Mouse (Mus musculus) forebrain, embryonic 11.5 days (tissue): ENCODE measurements around the gene Plce1. TPM values are rescaled to one million over a fixed set of nuclear protein-coding genes. Genes with fewer than 3 reads are reported as not detected.

Source experiments
- ATAC-seq: fragments of 200-750 bp; cut with Nextera tagmentation; replicated peaks from 2 replicates; pipeline ENCODE4 v1.8.0; 2017; ENCODE audit warnings: moderate TSS enrichment; ENCODE audit not compliant: low FRiP score
- DNase-seq: peaks from one replicate; pipeline ENCODE4 v3.0.0-alpha.2; 2017; ENCODE audit warnings: low spot score
- H3K27ac ChIP-seq: fragments of 300-500 bp; sonication (generic); 2 replicates; pipeline ENCODE4 v1.5.1; 2014; ENCODE audit warnings: low read depth, low read length
- H3K27me3 ChIP-seq: fragments of 300-500 bp; sonication (generic); 2 replicates; pipeline ENCODE4 v1.6.1; 2014; ENCODE audit warnings: mild to moderate bottlenecking, low read length, mixed read lengths; ENCODE audit not compliant: control insufficient read depth, insufficient read depth
- H3K36me3 ChIP-seq: fragments of 300-500 bp; sonication (generic); 2 replicates; pipeline ENCODE4 v1.6.1; 2014; ENCODE audit warnings: mild to moderate bottlenecking, low read length, moderate library complexity, mixed read lengths; ENCODE audit not compliant: control insufficient read depth, insufficient read depth
- H3K4me1 ChIP-seq: fragments of 300-500 bp; sonication (generic); replicated peaks from 2 replicates; pipeline ENCODE4 v1.6.1; 2014; ENCODE audit warnings: low read length, mixed read lengths; ENCODE audit not compliant: control insufficient read depth, insufficient read depth
- H3K4me2 ChIP-seq: fragments of 300-500 bp; sonication (generic); 2 replicates; pipeline ENCODE4 v1.6.1; 2014; ENCODE audit warnings: low read depth, mild to moderate bottlenecking, low read length, moderate library complexity, mixed read lengths; ENCODE audit not compliant: severe bottlenecking
- H3K4me3 ChIP-seq: fragments of 300-500 bp; sonication (generic); 2 replicates; pipeline ENCODE4 v1.5.1; 2014; ENCODE audit warnings: low read depth, low read length
- H3K9ac ChIP-seq: fragments of 300-500 bp; sonication (generic); 2 replicates; pipeline ENCODE4 v1.6.1; 2014; ENCODE audit warnings: low read length
- H3K9me3 ChIP-seq: fragments of 300-500 bp; sonication (generic); 2 replicates; pipeline ENCODE4 v1.6.1; 2016; ENCODE audit warnings: low read length, mixed read lengths; ENCODE audit not compliant: control insufficient read depth
- WGBS: fragments of 180-500 bp; shearing (Covaris S2); extraction: QIAGEN DNeasy Blood & Tissue Kit; methylation state at CpG from one replicate; pipeline ENCODE4 v1.1.7; 2014; 5-methylcytosine and 5-hydroxymethylcytosine counted together
- polyA plus RNA-seq: library from polyadenylated mRNA; unstranded; fragments of >200 nt; fragmentation: Nextera tagmentation; extraction: Ambion mirVana; gene quantifications from 2 replicates; pipeline ENCODE4 v1.2.1, GENCODE M21; 2014

The Plce1 gene
- polyA plus RNA-seq, 1 experiment from 2014 or later = 4.4 TPM

DNA sequence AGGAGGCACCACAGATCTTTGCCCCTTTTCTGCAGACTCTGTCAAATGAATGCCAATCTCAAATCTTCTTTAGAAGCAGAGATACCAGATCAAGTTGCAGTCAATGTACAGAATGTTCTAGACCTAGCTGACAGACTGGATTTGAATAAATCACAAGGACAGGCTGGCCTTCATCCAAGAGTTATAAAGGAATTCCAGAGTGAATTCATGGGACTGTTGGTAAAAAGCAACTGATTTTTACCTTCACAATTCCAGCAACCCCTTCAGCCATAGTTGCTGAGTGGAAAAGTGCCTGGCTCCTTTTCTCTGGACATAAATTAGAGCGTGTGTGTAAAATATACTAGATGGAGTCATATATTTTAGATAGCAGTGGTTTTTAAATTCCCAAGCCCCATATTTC is 102.0 kb downstream of the Plce1 start:
- WGBS = 89% methylated on average over 1 of the region's 1 CpGs
- Histone ChIP-seq H3K27me3 (no peaks in the 10 kb centered on the region), H3K4me2 (no peak overlapping the region), H3K9me3 (no peaks in the 10 kb centered on the region), H3K36me3 (no peaks in the 10 kb centered on the region), H3K4me3 (no peak overlapping the region), H3K4me1 (no peaks in the 10 kb centered on the region), H3K9ac (no peak overlapping the region), H3K27ac (no peak overlapping the region)
- ATAC-seq = no peak
- DNase-seq = no peak

DNA sequence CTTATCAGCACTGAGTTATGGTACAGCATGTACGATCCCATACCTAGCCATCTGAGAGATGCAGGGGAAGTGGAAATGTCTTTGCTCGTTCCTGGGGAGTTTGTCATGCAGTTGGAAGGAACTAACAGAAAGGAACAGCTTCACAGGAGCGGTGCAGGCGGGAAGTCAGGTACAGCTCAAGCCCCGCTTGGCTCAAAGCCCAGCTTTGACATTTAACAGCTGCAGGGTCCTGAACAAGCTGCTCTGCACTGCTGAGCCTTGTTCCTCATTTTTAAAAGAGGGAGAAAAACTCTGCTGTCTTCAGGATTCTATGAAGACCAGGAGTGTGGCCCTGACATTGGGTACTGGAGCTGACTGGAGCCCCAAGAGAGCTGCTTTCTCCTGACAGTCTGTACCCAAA is 106.7 kb downstream of the Plce1 start:
- 81% methylated on average over 5 of the region's 5 CpGs for WGBS
- H3K4me1 ChIP-seq = no peaks in the 10 kb centered on the region
- H3K27ac ChIP-seq = no peak overlapping the region
- no peaks in the 10 kb centered on the region for H3K27me3 ChIP-seq
- no peaks in the 10 kb centered on the region for H3K9me3 ChIP-seq
- DNase-seq = peak; percentile 42
- H3K9ac ChIP-seq = no peak overlapping the region
- H3K4me3 ChIP-seq = no peak overlapping the region
- H3K4me2 ChIP-seq = no peak overlapping the region
- no peaks in the 10 kb centered on the region for H3K36me3 ChIP-seq
- ATAC-seq = no peak

DNA sequence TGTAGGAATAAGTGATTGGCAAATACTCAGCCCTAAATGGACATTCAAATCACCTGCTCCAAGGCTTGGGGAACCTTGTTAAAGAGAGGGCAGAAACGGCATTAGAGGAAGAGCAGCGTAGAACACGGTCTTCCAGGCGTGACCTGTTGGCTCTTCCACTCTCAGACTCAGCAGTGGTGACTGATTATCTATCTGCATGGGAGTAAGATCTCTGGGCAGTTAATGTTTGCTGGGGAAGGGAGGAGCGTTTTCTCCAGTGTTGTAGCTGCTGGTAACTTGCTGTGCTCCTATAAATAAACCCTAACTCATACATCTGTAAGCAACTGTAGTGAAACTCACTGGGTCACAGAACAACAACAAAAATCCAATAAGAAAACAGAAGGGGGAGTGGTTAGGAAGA is 108.6 kb downstream of the Plce1 start:
- Histone ChIP-seq H3K36me3 (no peaks in the 10 kb centered on the region), H3K27ac (no peak overlapping the region), H3K4me1 (no peaks in the 10 kb centered on the region), H3K9ac (no peak overlapping the region), H3K27me3 (no peaks in the 10 kb centered on the region), H3K4me2 (no peak overlapping the region), H3K4me3 (no peak overlapping the region), H3K9me3 (no peaks in the 10 kb centered on the region)
- 91% methylated on average over 5 of the region's 5 CpGs for WGBS
- DNase-seq (no peak), ATAC-seq (no peak)

DNA sequence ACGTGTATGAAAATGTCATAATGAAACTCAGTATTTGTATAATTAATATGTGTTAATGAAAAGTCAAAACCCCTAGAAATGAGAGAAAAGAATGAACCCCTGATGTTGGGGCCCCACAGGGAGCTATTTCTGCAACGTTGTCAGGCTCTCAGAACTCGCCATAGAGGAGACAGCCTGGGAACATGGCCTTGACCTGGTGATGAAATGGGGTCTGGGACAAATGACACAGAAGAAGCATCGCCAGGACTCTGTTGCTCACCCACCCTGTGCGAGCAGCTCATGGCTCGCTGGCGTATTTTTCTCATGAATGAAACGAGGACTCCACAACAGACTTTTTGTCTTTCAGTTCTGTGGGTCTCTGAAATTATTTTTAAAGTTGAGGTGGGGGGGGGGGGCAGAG is 109.0 kb downstream of the Plce1 start:
- Histone ChIP-seq H3K4me3 (no peak overlapping the region), H3K27me3 (no peaks in the 10 kb centered on the region), H3K4me1 (no peaks in the 10 kb centered on the region), H3K9ac (no peak overlapping the region), H3K4me2 (no peak overlapping the region), H3K27ac (no peak overlapping the region), H3K36me3 (no peaks in the 10 kb centered on the region), H3K9me3 (no peaks in the 10 kb centered on the region)
- DNase-seq = no peak
- ATAC-seq = no peak
- WGBS = 88% methylated on average over 8 of the region's 8 CpGs

DNA sequence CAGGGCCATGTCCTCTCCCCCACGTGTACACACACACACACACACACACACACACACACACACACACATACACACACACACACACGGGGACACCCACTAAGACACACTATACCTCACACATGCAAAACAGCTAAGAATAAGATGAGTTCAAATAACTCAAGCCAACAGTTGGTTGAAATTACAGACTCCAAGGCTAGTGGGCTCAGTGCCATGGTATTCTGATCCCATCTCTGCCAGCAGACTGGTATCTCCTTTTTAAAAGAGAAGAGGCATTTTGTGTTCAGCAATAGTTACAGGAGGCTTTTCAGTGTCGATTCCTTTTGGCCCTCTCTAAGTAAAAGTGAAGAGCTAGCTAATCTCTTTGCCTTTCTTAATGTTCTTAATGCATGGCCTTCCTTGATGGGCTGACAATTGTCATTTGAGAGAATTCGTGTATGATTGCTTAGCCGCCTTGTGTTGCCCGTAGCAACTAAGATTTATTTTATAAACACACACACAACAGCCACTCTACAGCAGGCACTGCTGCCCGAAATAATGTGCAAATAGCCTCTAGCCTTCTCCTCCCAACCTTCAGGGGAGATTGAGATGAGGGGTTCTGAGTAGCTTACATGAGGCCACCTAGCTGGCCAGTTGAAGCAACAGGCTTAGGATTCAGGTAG is 111.8 kb downstream of the Plce1 start:
- Histone ChIP-seq H3K9me3 (no peaks in the 10 kb centered on the region), H3K36me3 (no peaks in the 10 kb centered on the region), H3K4me2 (no peak overlapping the region), H3K4me1 (no peaks in the 10 kb centered on the region), H3K9ac (no peak overlapping the region), H3K27ac (no peak overlapping the region), H3K4me3 (no peak overlapping the region), H3K27me3 (no peaks in the 10 kb centered on the region)
- WGBS = 82% methylated on average over 7 of the region's 7 CpGs
- ATAC-seq (no peak), DNase-seq (no peak)

DNA sequence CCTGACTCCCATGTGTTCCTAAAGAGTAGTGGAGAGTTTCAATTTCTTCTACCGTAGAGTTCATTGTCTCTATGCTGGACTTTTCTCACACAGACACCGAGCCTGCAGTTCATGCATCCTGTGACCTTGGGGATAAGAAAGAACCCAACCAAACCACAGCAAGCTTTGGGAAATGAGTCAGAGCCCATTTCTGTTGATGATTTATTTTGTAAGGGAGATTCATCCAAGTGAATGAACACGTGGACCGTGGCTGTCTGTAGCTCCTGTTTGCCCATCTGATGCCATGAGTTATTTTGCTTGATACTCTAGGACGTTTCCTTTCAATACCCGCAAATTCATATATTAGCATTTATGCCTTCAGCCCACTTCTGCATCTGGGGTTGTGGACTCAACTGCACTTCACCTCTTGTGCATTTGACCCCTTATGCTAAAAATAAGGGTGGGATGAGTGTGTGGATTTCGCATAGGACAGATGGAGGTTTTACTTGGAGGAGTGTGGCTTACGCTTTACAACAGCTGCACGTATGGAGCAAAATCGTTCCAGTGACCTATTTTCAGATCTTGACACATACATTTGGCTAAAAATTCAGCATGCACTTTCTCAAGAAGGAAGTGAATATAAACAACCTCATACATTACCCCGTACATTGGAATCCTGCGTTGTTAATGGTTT is 112.5 kb downstream of the Plce1 start:
- Histone ChIP-seq H3K27me3 (no peaks in the 10 kb centered on the region), H3K9me3 (no peaks in the 10 kb centered on the region), H3K36me3 (no peaks in the 10 kb centered on the region), H3K4me3 (no peak overlapping the region), H3K27ac (no peak overlapping the region), H3K4me1 (no peaks in the 10 kb centered on the region), H3K9ac (no peak overlapping the region), H3K4me2 (no peak overlapping the region)
- ATAC-seq (no peak), DNase-seq (no peak)
- 92% methylated on average over 12 of the region's 12 CpGs for WGBS

DNA sequence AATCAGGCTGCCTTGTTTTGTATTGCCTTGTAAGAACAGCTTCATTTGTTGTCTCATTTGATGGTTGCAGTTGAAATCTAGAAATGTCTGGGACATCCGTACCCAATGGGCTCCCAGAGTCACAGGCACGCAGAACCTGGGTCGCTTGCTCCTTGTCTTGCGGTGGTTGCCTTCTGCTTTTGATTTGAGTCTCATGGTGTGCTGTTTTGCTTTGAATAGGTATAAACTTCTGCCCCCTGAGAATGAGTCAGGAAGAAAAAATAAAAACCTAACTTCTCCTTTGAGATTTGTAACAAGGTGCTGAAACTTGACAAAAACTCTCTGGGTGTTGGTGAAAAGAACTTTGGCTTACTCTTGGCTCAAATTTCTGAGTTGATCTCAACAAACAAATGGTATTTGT is 115.2 kb downstream of the Plce1 start:
- DNase-seq = no peak
- H3K36me3 ChIP-seq = no peaks in the 10 kb centered on the region
- H3K4me1 ChIP-seq = no peaks in the 10 kb centered on the region
- H3K27me3 ChIP-seq = no peaks in the 10 kb centered on the region
- H3K27ac ChIP-seq = no peak overlapping the region
- no peak overlapping the region for H3K9ac ChIP-seq
- no peaks in the 10 kb centered on the region for H3K9me3 ChIP-seq
- H3K4me3 ChIP-seq = no peak overlapping the region
- H3K4me2 ChIP-seq = no peak overlapping the region
- WGBS = 89% methylated on average over 4 of the region's 4 CpGs
- no peak for ATAC-seq

DNA sequence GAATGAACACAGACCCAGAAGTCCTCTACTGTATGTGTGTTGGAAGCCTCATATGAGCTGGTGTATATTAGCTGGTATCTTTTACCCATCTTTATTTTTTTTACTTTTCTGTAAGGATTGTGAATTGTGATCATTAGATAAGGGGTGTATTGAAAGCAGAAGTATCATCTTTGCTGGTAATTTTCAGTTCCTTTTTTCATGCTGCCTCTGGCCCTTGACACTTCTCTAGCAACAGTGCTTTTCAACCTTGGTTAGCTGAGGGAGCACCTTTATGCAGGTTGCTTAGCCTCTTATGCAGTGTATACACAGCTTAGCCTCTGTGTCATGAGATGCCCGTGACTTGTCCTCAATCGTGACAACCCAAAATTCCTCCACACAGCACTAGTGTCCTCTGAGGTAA is 116.5 kb downstream of the Plce1 start:
- ATAC-seq (no peak), DNase-seq (no peak)
- Histone ChIP-seq H3K27me3 (no peaks in the 10 kb centered on the region), H3K9me3 (no peaks in the 10 kb centered on the region), H3K4me3 (no peak overlapping the region), H3K9ac (no peak overlapping the region), H3K27ac (no peak overlapping the region), H3K4me1 (no peaks in the 10 kb centered on the region), H3K36me3 (no peaks in the 10 kb centered on the region), H3K4me2 (no peak overlapping the region)
- WGBS = 85% methylated on average over 2 of the region's 2 CpGs

DNA sequence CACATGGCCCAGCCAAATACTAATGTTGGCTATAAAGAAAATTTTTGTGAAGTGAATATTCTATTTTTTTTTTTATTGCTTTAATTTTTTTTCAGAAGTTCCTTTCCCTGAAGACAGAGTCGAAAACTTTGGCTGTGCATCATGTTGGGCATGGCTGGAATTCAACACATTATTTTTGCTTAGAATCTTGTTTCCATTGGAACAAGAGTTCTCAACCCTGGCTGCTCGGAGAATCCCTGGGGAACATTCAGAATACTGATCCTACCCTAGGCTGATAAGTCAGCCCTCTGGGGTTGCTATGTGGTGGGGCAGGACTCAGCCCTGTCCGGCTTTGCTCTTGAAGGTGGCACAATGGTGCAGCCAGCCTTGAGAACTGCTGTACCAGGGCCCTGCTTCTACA is 118.1 kb downstream of the Plce1 start:
- Histone ChIP-seq H3K9ac (no peak overlapping the region), H3K9me3 (no peaks in the 10 kb centered on the region), H3K36me3 (no peaks in the 10 kb centered on the region), H3K4me1 (no peaks in the 10 kb centered on the region; the same call in 1 of the 2 replicates), H3K4me3 (no peak overlapping the region), H3K27me3 (no peaks in the 10 kb centered on the region), H3K27ac (no peak overlapping the region), H3K4me2 (no peak overlapping the region)
- WGBS = 88% methylated on average over 3 of the region's 3 CpGs
- DNase-seq (no peak), ATAC-seq (no peak)
